Mouse (Mus musculus) G1E-ER4 (cell line): Measurements from ENCODE around the gene Unc50. TPM values are rescaled to one million over a fixed set of nuclear protein-coding genes. Genes with fewer than 3 reads are reported as not detected.
A peak's percentile ranks its signal among the peaks of the same experiment; 100 is the strongest.

Source experiments
- GATA1 ChIP-seq: IDR thresholded peaks from one replicate; pipeline ENCODE4 v1.8.0; 2012; ENCODE audit warnings: low read length, inconsistent platforms
- polyA plus RNA-seq: library from polyadenylated mRNA; stranded (reverse); fragments of >175 nt; gene quantifications from 2 replicates; pipeline ENCODE4 v1.2.3, GENCODE M21; 2012

Gene Unc50
- polyA plus RNA-seq, 1 experiment, result 65.1 TPM

DNA sequence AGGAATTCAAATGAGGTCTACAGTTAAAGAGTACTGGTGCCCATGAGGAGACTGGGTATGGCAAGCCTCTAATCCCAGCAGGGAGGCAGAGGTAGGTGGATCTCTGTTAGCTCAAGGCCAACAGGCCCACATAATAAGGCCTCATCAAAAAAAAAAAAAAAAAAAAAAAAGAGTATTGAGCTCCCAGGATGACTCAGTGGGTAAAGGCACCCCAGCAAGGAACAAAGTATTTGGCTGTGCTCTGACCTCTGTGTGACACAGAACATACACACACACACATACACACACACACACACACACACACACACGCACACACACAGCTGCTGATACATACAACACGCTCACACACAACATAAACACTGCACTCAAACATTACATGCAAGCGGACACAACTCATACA, 45.4 kb downstream of the Unc50 start:
- no peak for TF ChIP-seq GATA1

DNA sequence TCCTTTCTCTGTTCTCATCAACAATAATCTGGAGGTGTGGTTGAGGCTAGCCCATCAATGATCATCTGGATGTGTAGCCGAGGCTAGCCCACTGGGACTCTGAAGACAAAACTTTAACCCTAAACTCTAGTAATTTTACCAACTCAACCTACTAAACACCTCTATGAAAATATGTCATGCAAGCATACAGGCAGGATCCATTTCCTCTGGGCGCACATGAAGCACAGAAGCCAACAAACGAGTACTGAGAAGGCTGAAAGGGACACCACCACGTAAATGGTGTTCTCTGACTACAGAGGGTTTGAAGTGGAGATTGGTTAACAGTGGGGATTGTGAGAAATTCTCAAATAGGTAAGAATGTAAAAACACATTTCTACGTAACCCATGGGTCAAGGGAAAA, 47.3 kb downstream of the Unc50 start:
- no peak for TF ChIP-seq GATA1

DNA sequence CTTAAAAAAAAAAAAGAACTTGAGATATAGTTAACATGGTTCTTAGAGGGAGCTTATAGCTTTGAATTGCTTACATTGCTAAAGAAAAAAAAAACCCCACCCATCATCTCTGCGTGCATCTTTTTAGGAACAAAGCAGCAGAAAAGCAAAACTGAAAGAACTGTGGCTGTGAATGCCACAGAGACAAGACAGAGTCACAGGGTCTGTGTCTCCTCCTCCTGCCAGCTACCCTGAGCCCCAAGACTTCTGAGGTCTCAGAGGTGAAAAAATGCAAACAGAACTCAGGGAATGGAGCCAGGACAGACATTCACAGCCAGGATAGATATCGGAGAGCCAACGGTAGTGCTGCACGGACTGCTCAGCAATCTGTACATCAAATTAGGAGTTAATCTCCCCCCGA, 48.0 kb downstream of the Unc50 start:
- TF ChIP-seq GATA1, result no peak

DNA sequence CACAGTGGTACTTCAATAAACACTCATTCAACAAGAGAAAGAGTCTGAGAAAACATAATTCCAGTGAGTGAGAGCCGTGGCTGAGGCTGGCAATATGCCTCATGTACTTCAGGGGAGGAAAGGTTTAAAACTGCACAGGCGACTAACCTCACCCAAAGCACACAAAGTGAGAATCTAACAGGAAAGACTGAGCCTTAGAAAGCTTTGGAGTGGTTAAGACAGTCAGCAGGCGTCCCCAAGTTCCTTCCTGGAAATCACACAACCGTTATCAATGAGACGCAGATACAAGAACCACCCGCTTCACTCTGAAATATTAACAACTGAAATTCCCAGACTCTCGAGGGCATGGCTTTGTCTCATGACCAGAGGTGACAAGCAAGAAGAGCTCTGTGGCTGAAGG, 48.5 kb downstream of the Unc50 start:
- TF ChIP-seq GATA1, result peak; percentile 21

DNA sequence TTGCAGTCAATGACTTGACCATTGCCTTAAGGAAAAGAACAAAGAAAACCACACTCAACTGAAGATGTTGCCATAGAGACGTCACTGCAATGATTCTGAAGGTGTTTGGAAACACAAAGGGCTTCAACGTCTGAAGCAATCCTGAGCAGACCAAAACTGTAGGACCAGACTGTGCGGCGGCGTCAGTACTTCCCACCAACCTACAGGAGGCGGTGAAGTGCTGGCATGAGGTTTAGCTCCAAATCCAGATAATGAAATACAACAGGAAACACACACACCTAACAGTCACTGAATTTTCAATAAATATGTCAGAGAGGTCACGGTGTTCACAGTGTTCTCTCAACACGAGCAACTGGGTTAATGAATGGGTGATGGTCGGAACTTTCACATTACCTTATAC, 49.1 kb downstream of the Unc50 start:
- TF ChIP-seq GATA1, result no peak

DNA sequence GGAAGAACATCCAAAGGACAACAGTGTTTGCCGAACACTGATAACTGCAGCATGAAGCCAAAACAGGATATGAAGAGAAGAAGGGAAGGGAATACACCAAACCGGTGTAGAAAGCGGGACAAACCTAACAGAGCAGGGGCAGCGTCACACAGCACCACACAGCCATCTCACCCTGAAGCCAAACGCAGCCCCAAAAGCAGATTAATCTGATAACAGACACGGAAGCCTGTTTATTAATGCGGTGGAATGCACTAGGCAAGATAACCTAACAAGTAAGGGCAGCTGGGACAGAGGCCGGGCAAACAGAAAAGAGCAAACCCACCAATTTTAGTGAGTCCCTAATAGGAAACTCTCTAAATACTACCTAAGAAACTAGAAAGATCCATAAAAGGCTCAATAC, 49.8 kb downstream of the Unc50 start:
- TF ChIP-seq GATA1, result peak; percentile 50

DNA sequence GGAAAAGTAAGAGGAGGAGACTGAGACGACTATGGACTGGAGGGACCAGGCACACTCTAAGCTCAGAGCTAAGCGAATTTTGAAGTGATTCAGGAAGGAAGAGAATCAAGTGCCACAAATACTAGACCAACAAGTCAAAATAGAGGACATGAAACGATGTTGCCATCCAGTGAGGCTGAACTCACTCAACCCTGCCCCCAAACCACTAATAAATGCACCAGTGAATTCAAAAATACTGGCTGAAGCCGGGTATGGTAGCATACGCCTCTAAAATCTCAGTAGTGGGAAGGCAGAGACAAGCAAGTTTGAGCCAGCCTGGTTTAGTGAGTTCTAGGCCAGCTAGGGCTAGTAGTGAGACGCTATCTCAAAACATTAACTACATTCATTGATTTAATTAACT, 50.8 kb downstream of the Unc50 start:
- no peak for TF ChIP-seq GATA1

DNA sequence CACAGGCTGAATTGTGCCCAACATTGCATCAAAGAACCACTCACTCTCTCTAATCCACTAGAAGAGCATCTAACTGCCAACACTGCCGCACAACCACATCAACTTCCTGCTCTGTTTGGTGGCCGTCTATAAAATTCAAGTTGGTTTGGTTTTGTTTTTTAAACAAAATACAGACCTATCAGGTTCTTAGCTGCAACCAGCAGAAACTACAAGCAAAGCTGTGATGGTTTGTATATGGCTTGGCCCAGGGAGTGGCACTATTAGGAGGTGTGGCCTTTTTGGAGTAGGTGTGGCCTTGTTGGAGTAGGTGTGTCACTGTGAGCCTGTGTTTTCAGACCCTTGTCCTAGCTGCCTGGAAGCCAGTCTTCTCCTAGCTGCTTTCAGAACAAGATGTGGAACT, 51.4 kb downstream of the Unc50 start:
- no peak for TF ChIP-seq GATA1

DNA sequence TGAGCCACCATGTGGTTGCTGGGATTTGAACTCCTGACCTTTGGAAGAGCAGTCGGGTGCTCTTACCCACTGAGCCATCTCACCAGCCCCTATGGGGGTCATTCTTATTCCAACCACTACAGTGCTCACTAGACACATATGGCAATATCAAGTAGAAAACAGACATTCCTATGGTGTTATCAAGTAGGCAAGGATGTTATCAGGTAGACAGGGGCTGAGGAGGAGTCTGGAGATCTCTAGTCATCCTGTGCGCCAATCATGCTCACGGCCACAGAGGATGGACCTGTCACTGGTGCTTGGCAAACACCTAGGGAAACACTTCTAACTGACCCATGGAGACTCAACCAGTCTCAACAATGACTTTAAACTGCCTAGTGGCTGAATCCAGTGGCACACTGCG, 54.7 kb downstream of the Unc50 start:
- TF ChIP-seq GATA1, result no peak

DNA sequence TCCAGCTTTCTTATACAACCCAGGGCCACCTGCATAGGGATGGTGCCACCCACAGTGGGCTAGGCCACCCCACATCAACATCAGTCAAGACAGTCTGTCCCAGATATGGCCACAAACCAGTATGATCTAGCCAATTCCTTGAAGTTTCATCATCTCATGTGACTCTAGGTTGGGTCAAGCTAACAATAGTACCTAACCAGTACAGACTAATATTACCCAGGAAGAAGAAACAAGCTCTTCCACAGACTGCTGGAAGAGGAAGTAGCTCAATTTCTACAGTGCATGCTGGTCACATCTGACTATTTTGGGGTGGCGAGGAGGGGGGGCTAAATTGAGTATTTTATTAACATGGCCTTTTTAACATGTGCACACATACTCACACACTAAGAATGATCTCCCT, 56.5 kb downstream of the Unc50 start:
- TF ChIP-seq GATA1, result no peak

DNA sequence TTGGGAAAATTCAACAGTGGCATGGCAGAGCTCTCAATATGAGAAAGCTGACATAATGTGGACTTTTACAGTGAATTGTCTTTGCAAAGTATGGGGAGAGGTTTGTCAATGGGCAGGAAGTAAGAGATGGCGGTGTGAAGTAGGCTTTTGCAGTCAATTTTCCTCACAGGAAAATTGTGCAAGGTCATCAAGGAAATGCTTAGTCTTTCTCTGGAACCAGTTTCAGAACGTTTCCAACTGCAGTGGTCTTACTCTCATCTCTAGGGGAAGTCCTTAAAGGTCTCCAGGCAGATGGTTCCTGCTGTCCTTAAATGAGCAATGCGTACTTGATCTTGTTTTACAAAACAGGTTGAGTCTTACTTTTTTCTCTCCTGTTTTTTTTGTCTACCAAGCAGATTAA, 57.1 kb downstream of the Unc50 start:
- no peak for TF ChIP-seq GATA1

DNA sequence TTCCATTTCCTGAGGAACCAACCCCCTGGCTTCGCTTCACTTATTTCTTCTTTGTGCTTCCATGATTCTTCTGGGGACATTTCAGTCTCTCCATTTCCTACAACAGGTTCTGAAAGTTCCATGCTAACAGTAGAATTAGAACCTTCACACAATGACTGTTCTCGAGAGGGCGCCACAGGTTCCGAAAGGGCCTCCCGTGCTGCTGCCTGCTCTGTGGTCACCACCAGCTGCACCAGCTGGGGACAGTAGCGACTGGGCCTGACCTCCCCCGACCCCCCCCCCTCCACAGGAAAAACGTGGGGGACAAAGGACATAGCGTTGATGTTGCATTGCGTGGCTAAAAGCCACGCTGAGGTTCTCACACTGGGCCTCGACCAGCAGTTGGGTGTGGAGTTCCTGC, 58.6 kb downstream of the Unc50 start:
- no peak for TF ChIP-seq GATA1

Other genes with a start within 250 kb of the Unc50 start
- not detected in 2 replicates for gene Cnga3, start 215.7 kb upstream of the Unc50 start, polyA plus RNA-seq
- gene Inpp4a, start 130.3 kb upstream of the Unc50 start, polyA plus RNA-seq, result 2.5 TPM in 2 replicates
- gene Coa5, start within 50 bp of the Unc50 start, polyA plus RNA-seq, result 20.7 and 30.4 TPM in 2 replicates
- gene Mgat4a, start 110.9 kb downstream of the Unc50 start, polyA plus RNA-seq, result 1.3 and 1.9 TPM in 2 replicates